ENCODE assay signal across 21 mouse cellular contexts in genomic region chr15:43403585-43403984, GRCm38 (mm10).
"Had no signal": no experiment of that assay in that cellular context is flagged by ENCODE, and none has a peak within 500 bp of the region (broad histone marks: within the 10 kb centered on the region; RNA-seq: fewer than 3 reads in every experiment).

No protein-coding gene starts in this region.

- H3K27ac ChIP-seq: heart, adult 2 months; heart, embryonic 13.5 days; heart, embryonic 15.5 days; hindbrain, embryonic 13.5 days; hindbrain, embryonic 15.5 days; hindbrain, postnatal 0 days; limb, embryonic 13.5 days; limb, embryonic 15.5 days; liver, embryonic 12.5 days; liver, embryonic 14.5 days had no signal

- H3K4me2 ChIP-seq: heart, embryonic 11.5 days; heart, embryonic 13.5 days; heart, embryonic 15.5 days; hindbrain, embryonic 13.5 days; hindbrain, embryonic 15.5 days; limb, embryonic 13.5 days; limb, embryonic 15.5 days; liver, embryonic 12.5 days had no signal

- H3K4me3 ChIP-seq: heart, adult 2 months; heart, embryonic 13.5 days; heart, embryonic 15.5 days; hindbrain, embryonic 13.5 days; hindbrain, embryonic 15.5 days; limb, embryonic 13.5 days; limb, embryonic 15.5 days; liver, embryonic 12.5 days had no signal

- DNase-seq: gastrocnemius, postnatal 14 days; gastrocnemius, postnatal 36 days; heart, adult 11 months; heart, adult 2 months; heart, postnatal 14 days; heart, postnatal 36 days; layer of hippocampus, adult 9-11 months; layer of hippocampus, postnatal 36 days; left cerebral cortex, postnatal 4 days; lung, adult 18-20 months had no signal

- H3K9ac ChIP-seq: heart, embryonic 13.5 days; heart, embryonic 15.5 days; hindbrain, embryonic 13.5 days; hindbrain, embryonic 15.5 days; limb, embryonic 13.5 days; limb, embryonic 15.5 days; liver, embryonic 12.5 days; liver, embryonic 14.5 days had no signal

- H3K27me3 ChIP-seq: heart, embryonic 13.5 days; heart, embryonic 15.5 days; hindbrain, embryonic 13.5 days; hindbrain, embryonic 15.5 days; limb, embryonic 13.5 days; limb, embryonic 15.5 days; liver, embryonic 12.5 days had no signal

- H3K36me3 ChIP-seq: heart, embryonic 13.5 days; heart, embryonic 15.5 days; hindbrain, embryonic 13.5 days; hindbrain, embryonic 15.5 days; limb, embryonic 13.5 days; limb, embryonic 15.5 days; liver, embryonic 12.5 days had no signal

- H3K9me3 ChIP-seq: heart, embryonic 13.5 days; heart, embryonic 15.5 days; hindbrain, embryonic 13.5 days; hindbrain, embryonic 15.5 days; limb, embryonic 13.5 days; limb, embryonic 15.5 days; liver, embryonic 12.5 days had no signal

- H3K4me1 ChIP-seq: hindbrain, embryonic 13.5 days; hindbrain, embryonic 15.5 days; limb, embryonic 13.5 days; limb, embryonic 15.5 days; liver, embryonic 12.5 days had no signal

- ATAC-seq: hindbrain, postnatal 0 days; intestine, embryonic 16.5 days; liver, embryonic 12.5 days had no signal
